Mouse (Mus musculus) telencephalon, adult 2 months (tissue): Measurements from ENCODE around the gene Cercam.
"Not testable (repeated sequence)": the region's sequence is repeated elsewhere in the genome, so short reads cannot be mapped to it uniquely, and the experiment has no call there.

Experiments
- DNase-seq: peaks from one replicate; pipeline ENCODE4 v3.0.0-alpha.2; 2011; ENCODE audit warnings: low read depth, low spot score

The Cercam gene

GRCm38 (mm10) chr2:29897366-29897765 is 28.4 kb downstream of the Cercam start:
- no peak for DNase-seq

DNA sequence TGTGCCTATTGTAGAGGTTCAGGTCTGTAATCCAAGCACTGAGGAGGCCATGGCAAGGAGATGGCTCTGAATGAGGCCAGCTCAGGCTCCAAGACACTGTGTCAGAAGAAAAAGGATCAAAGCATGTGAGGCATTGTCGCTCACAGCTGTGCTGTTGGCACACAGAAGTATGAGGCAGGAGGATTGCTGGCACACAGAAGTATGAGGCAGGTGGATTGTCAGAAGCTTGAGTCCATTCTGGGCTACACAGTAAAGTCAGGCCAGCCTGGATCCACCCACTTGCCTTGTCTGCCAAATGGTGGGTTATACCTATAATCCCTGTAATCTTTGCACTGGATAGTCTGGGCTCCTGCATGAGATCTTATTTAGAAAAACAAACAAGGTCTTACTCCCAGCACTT is 29.1 kb downstream of the Cercam start:
- no peak for DNase-seq

GRCm38 (mm10) chr2:29902194-29902593 is 33.2 kb downstream of the Cercam start:
- no peak for DNase-seq

GRCm38 (mm10) chr2:29908171-29908570 is 39.2 kb downstream of the Cercam start:
- DNase-seq = not testable (repeated sequence)

DNA sequence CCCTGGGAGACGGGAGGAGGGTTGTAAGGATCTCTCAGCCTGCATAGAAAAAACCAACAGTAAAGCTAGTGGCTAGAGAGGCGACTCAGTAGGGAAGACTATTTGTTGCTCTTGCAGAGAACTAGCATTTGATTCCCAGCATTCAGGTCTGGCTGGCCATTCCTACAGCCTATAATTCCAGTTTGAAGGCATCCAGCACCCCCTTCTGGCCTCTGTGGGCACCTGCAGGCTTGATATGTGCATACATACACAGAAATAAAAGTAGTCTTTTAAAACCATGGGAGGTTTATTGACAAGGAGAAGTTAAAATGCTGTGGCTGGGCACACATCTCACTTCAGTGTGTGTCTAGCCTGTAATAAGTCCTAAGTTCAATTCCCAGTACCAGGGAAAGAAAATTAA is 41.1 kb downstream of the Cercam start:
- DNase-seq = no peak

- no peak for DNase-seq
These were observed 48.7 kb downstream of the Cercam start for GRCm38 (mm10) chr2:29917621-29918020.

- no peak for DNase-seq
These were observed 53.0 kb downstream of the Cercam start for GRCm38 (mm10) chr2:29922011-29922410.

- no peak for DNase-seq
These were observed 57.6 kb downstream of the Cercam start for GRCm38 (mm10) chr2:29926542-29926941.

DNA sequence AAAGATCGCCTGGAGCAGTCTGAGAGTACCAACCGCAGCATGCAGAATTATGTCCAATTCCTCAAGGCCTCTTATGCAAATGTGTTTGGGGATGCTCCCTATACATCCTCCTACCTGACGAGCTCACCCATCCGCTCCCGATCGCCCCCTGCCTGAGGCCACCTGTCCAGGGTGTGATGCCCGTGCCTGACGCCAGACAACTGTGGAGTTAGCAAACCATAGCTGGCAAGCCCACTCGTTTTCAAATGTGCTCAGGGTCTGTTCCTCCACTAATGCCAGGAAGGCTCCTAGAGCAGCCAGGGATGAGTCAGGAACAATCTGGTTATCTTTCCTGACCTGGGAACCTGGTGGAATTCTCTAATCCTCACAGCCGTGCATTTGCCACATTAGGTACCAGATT is 61.5 kb downstream of the Cercam start:
- DNase-seq = no peak

- DNase-seq = no peak
These were observed 62.2 kb downstream of the Cercam start for GRCm38 (mm10) chr2:29931194-29931593.
